Mouse (Mus musculus): ENCODE measurements at regions not wholly inside any gene's neighbourhood (a gene's known extent, or its start where the extent isn't known, plus 50 kb on each side); places are given as distances from the start of the nearest gene placed in this dataset.

DNA sequence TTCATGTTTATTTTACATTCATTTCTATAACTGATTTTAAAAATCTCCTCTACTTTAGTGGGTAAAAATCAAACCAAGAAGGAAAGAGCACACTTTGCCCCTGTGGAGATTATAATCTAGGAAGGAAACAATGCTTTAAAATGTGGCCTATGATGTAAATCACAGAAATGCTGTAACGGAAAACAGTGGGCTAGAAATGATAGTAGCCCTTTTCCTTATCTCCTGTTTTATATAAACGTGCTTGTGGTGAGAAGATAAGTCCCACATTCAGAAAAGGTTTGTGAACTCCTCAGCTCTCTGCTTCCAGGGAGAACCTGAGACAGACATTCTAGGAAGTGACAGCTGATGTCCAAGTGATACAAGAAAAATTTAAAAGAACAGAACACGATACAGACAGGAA, 159.3 kb upstream of the Sesn3 start:
- no peak overlapping the region for H3K9ac ChIP-seq
- no peak overlapping the region for H3K4me3 ChIP-seq (replicated peaks)
- no peak for ATAC-seq (replicated peaks; ENCODE audit: low FRiP score)
- no peaks in the 10 kb centered on the region for H3K9me3 ChIP-seq (replicated peaks)
- H3K27ac ChIP-seq = no peak overlapping the region
- H3K36me3 ChIP-seq = no peaks in the 10 kb centered on the region
- no peaks in the 10 kb centered on the region for H3K4me1 ChIP-seq
- no peaks in the 10 kb centered on the region for H3K27me3 ChIP-seq
- no peak overlapping the region for H3K4me2 ChIP-seq
- WGBS = 55% methylated on average over 3 of the region's 3 CpGs

DNA sequence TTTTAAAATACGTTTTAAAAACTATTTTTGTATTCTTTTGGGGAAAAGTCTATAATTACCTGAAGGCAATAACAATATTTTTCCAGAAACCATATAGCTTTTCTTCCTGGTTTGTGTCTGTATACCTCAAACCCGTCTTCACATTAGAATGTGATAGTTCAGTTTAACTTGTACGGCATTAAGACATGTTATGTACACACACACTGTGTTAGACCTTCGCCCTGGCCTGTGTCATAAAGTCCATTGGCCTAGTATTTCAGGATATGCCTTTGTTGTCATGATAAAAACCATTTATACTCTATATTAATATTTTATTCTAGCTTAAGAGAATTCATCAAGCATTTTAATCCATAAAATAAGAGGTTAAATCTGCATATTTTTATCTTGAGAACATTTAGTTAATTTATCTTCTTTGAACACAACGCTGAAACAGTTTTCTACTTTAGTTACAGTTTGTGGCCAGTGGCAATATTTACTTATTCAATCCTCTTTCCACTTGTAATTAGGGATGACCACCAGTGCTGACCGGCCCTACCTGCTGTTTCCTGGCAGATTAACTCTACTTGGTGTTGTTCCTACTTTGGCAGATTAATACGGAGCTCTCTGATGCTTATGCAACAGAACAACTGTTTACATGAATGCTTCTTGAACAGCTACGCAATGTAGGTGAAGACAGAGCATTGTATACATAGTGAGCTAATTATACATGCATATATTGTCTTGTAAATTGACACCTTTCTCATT, 158.6 kb upstream of the Sesn3 start:
- H3K36me3 ChIP-seq = no peaks in the 10 kb centered on the region
- H3K9ac ChIP-seq = no peak overlapping the region
- no peak overlapping the region for H3K4me3 ChIP-seq (replicated peaks)
- WGBS = 79% methylated on average over 8 of the region's 8 CpGs
- no peak for ATAC-seq (replicated peaks; ENCODE audit: low FRiP score)
- no peaks in the 10 kb centered on the region for H3K4me1 ChIP-seq
- H3K9me3 ChIP-seq (replicated peaks) = no peaks in the 10 kb centered on the region
- H3K4me2 ChIP-seq = no peak overlapping the region
- no peak overlapping the region for H3K27ac ChIP-seq
- H3K27me3 ChIP-seq = no peaks in the 10 kb centered on the region

DNA sequence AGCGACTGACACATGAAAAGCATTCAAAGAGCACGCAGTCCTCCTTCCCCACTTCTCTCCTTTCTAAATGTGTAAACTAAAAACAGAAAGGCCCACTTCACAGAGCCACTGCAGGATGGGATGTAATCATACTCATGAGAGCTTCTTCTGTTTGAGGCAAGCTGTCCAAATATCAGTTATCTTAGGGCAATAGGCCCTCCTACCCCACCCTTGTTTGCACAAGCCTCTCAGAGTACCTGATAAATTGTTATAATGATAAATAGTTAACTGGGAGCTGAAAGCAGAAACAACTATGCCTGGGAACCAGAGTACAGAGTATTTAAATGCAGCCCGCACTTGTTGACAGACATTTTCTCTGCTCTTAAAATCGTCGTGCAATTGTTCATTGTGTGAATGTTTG, 141.5 kb upstream of the Sesn3 start:
- Histone ChIP-seq H3K9me3 (replicated peaks) (0 out of 2 replicates have a peak, but pooled peaks cover 2% of the 10 kb centered on the region), H3K36me3 (no peaks in the 10 kb centered on the region), H3K4me1 (no peaks in the 10 kb centered on the region), H3K4me3 (replicated peaks) (no peak overlapping the region), H3K27me3 (no peaks in the 10 kb centered on the region), H3K27ac (no peak overlapping the region), H3K4me2 (no peak overlapping the region), H3K9ac (no peak overlapping the region)
- WGBS = 81% methylated on average over 5 of the region's 5 CpGs
- no peak for ATAC-seq (replicated peaks; ENCODE audit: low FRiP score)

DNA sequence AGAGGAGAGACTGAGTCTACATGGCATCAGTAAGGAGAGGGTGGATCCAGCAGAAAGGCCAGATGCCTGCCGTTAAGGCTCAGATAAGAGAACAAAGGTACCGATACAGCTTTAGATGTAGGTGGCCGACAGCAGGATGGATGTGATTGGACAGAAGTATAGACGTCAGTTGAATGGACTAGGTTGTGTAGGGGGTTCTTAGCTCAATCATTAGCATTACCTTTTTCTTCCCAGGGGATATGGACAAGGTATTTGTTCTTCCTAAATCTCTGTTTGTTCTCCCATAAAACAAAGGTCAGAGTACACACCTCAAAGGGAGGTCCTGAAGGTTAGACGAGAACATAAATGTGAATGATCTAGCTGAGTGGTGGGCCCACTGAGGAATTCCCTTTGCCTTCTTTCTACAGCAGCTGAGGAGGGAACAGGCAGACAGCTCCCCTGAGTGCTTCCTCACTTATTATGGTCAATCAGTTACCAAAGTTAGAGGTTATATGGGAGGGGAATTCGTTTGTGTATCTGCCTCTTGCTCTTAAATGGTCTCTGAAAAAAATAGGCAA, 139.9 kb upstream of the Sesn3 start:
- no peak overlapping the region for H3K4me3 ChIP-seq (replicated peaks)
- no peaks in the 10 kb centered on the region for H3K36me3 ChIP-seq
- 0 out of 2 replicates have a peak, but pooled peaks cover 2% of the 10 kb centered on the region for H3K9me3 ChIP-seq (replicated peaks)
- ATAC-seq (replicated peaks; ENCODE audit: low FRiP score) = no peak
- no peaks in the 10 kb centered on the region for H3K27me3 ChIP-seq
- no peak overlapping the region for H3K9ac ChIP-seq
- H3K27ac ChIP-seq = no peak overlapping the region
- no peaks in the 10 kb centered on the region for H3K4me1 ChIP-seq
- no peak overlapping the region for H3K4me2 ChIP-seq
- WGBS = 52% methylated on average over 6 of the region's 6 CpGs

DNA sequence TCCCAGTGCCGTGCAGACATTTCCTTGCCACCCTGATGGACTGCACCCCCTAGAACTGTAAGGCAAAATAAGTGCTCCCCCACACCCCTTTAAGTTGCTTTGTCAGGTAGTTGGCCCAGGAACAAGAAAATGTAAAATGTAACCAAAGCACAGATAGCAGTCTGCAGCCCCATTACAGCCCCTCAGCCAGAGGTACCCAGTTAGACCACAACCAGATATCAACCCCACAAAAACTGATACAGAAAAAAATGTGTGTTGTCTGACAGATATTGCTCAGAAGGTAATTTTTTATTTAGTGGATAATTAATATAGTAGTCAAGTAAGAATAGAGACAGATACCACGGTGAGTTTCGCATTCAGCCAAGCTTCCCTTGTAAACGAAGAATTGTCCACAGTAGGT, 133.5 kb upstream of the Sesn3 start:
- Histone ChIP-seq H3K9me3 (replicated peaks) (no peaks in the 10 kb centered on the region), H3K9ac (no peak overlapping the region), H3K27ac (no peak overlapping the region), H3K4me2 (no peak overlapping the region), H3K36me3 (no peaks in the 10 kb centered on the region), H3K4me3 (replicated peaks) (no peak overlapping the region), H3K4me1 (no peaks in the 10 kb centered on the region), H3K27me3 (no peaks in the 10 kb centered on the region)
- ATAC-seq (replicated peaks; ENCODE audit: low FRiP score) = no peak
- 94% methylated on average over 4 of the region's 4 CpGs for WGBS

DNA sequence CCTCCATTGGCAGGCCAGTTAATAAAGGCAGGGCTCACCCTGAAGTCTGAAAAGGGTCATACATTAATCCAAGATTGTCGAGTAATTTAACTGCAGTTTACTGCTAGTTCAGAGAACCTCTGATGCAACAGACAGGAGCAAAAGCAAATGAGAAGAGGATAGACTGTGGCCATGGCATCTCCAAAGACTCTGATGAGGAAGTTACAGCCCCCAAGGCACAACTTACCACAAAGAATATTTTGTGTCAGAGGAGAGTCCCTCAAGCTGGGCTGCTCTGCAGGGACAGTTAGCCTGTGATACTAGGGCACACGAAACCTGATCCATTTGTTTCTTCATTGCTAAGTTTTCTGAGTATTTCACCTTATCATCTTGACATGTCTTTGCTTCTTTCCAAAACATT, 130.9 kb upstream of the Sesn3 start:
- Histone ChIP-seq H3K4me1 (0 out of 2 replicates have a peak, but pooled peaks cover 4% of the 10 kb centered on the region), H3K27me3 (no peaks in the 10 kb centered on the region), H3K9me3 (replicated peaks) (no peaks in the 10 kb centered on the region), H3K36me3 (no peaks in the 10 kb centered on the region), H3K4me2 (no peak overlapping the region), H3K4me3 (replicated peaks) (no peak overlapping the region), H3K9ac (no peak overlapping the region), H3K27ac (no peak overlapping the region)
- ATAC-seq (replicated peaks; ENCODE audit: low FRiP score) = no peak
- WGBS = 44% methylated on average over 2 of the region's 2 CpGs

DNA sequence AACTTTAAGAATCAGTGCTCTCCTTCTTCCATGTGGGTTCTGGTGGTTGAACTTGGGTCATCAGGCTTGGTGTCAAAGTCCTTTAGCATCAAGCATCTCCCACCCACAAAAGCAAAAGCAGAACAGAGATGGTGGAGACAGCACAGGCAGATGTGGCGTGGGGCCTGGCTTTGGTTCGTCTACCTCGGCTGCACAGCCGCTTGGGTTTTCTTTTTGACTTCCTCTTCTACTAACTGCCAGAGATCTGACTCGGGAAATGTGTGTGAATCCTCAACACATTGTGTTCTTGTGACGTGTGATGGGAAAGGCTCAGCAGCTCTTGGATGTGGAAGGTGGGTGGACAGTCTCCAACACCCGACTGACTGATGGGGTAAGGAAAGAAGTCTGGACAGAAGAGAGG, 127.8 kb upstream of the Sesn3 start:
- Histone ChIP-seq H3K4me3 (replicated peaks) (no peak overlapping the region), H3K27ac (no peak overlapping the region), H3K9me3 (replicated peaks) (no peaks in the 10 kb centered on the region), H3K27me3 (no peaks in the 10 kb centered on the region), H3K4me1 (0 out of 2 replicates have a peak, but pooled peaks cover 4% of the 10 kb centered on the region), H3K4me2 (no peak overlapping the region), H3K36me3 (no peaks in the 10 kb centered on the region), H3K9ac (no peak overlapping the region)
- no peak for ATAC-seq (replicated peaks; ENCODE audit: low FRiP score)
- WGBS = 83% methylated on average over 7 of the region's 7 CpGs

DNA sequence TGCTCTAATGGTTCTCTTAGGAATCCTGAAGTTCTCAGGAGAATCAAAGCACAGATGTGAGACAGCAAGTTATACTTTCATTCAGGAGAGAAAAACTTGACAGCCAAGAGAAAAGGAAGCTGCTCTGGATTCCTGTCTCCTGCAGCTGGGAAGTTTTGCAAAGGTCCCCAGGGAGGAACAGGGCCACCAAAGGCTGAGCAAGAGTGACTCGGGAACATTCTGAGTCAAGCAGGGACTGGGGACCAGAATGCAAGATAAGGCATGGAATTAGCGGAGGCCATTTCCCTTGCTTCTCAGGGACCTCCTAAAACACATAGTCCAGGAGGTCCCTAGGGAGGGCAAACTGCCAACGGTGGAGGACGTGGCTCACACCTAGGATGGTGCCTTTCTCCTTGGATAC, 127.1 kb upstream of the Sesn3 start:
- Histone ChIP-seq H3K4me3 (replicated peaks) (no peak overlapping the region), H3K27ac (no peak overlapping the region), H3K27me3 (no peaks in the 10 kb centered on the region), H3K36me3 (no peaks in the 10 kb centered on the region), H3K9me3 (replicated peaks) (no peaks in the 10 kb centered on the region), H3K4me1 (0 out of 2 replicates have a peak, but pooled peaks cover 4% of the 10 kb centered on the region), H3K9ac (no peak overlapping the region), H3K4me2 (no peak overlapping the region)
- WGBS = 46% methylated on average over 4 of the region's 4 CpGs
- ATAC-seq (replicated peaks; ENCODE audit: low FRiP score) = no peak

DNA sequence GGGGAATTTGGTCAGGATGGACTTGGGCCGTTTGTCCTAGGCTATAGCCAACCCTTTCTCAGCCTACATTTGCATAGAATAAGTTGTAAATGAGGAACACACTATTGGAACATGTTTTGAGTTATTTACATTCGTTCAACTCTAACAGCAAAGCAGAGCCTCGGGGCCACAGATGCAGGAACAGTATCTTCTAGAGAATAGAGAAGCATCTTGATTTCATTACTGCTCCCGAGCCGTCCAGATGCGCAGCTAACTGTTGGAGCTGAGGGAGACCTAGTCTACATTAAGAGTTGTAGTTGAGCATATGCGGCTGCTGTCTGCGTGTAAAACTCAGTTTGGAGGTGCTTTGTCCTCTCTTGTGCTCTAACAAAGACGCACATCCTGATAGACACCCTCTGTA, 124.6 kb upstream of the Sesn3 start:
- H3K9ac ChIP-seq = no peak overlapping the region
- no peaks in the 10 kb centered on the region for H3K36me3 ChIP-seq
- 86% methylated on average over 9 of the region's 9 CpGs for WGBS
- no peak for ATAC-seq (replicated peaks; ENCODE audit: low FRiP score)
- no peaks in the 10 kb centered on the region for H3K27me3 ChIP-seq
- H3K4me1 ChIP-seq = 0 out of 2 replicates have a peak, but pooled peaks cover 4% of the 10 kb centered on the region
- H3K9me3 ChIP-seq (replicated peaks) = no peaks in the 10 kb centered on the region
- no peak overlapping the region for H3K27ac ChIP-seq
- H3K4me2 ChIP-seq = no peak overlapping the region
- H3K4me3 ChIP-seq (replicated peaks) = no peak overlapping the region

DNA sequence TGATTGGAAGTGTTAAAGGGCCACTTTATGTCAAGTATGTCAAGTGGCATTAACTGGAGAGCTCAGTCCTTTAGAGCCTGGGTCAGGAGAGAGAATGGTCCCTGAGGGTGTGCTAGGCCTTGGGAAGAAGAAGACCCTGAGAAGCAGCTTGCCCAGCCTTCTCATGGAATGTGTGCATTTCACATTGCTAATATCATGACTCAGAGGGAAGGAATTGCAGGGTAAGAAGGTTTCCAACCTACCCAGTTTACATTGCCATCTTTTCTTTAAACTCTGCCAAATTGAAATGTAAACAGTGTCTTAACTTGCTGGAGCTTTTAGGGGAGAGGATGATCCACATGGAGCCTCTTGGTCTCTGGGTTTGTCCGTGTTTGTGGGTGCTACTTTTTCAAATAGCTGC, 117.9 kb upstream of the Sesn3 start:
- H3K4me1 ChIP-seq = peaks cover 14% of the 10 kb centered on the region
- no peak overlapping the region for H3K9ac ChIP-seq
- no peaks in the 10 kb centered on the region for H3K36me3 ChIP-seq
- no peak overlapping the region for H3K4me2 ChIP-seq
- 78% methylated on average over 1 of the region's 1 CpGs for WGBS
- no peak for ATAC-seq (replicated peaks; ENCODE audit: low FRiP score)
- no peaks in the 10 kb centered on the region for H3K27me3 ChIP-seq
- no peak overlapping the region for H3K27ac ChIP-seq
- no peak overlapping the region for H3K4me3 ChIP-seq (replicated peaks)
- no peaks in the 10 kb centered on the region for H3K9me3 ChIP-seq (replicated peaks)

DNA sequence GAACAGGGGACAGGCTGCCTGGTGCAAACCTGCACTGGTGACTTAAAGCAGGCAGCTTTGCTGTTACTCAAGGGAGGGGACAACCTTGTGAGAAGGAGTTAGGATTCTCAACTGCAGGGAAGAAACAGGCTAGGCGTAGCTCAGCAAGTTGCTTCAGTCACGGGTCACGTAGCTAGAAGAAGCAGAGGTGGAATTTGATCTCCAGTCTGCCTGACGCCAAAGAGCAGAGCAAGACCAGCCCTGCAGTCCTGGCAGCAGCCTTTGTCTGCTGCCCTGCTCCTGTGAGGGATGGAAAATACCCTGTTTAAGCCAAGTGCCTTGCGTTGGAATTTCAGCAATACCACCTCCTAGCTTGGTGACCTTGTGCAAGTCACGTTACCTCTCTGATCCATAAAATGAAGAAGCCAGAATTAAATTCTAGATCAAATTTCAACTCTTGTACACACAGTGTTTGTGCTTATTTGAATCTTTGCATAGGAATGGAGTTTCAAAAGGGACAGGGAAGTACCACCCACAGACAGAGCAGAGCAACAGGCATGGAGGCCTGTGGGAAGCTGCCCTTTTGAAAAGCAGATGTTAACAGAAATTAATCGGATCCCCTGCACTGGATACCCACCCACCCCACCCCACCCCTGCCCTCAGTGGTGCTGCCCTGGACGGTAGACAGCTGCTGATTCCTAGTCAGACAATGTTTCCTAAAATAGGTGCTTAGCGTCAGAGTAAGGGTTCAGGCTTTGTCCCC, 116.6 kb upstream of the Sesn3 start:
- peak; percentile 96 for ATAC-seq (replicated peaks; ENCODE audit: low FRiP score)
- H3K4me2 ChIP-seq = no peak overlapping the region
- no peaks in the 10 kb centered on the region for H3K27me3 ChIP-seq
- peaks cover 14% of the 10 kb centered on the region for H3K4me1 ChIP-seq
- H3K9me3 ChIP-seq (replicated peaks) = no peaks in the 10 kb centered on the region
- no peaks in the 10 kb centered on the region for H3K36me3 ChIP-seq
- H3K9ac ChIP-seq = no peak overlapping the region
- no peak overlapping the region for H3K4me3 ChIP-seq (replicated peaks)
- 27% methylated on average over 9 of the region's 9 CpGs for WGBS
- H3K27ac ChIP-seq = peak overlapping the region; percentile 76

DNA sequence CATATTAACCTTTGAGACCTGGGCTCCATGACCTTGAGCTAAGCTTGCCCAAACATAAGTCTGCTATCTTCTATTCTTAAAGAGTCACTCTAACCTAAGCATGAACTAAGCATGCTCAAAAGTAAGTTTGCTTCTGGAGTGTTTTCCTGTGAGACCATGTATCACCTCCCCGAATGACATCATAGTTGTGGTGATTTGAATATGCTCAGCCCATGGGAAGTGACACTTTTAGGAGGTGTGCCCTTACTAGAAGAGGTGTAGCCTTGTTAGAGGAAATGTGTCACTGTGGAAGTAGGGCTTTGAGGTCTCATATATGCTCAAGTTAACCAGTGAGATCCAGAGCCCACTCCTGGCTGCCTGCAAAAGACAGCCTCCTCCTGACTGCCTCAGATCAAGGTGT, 114.7 kb upstream of the Sesn3 start:
- no peak for ATAC-seq (replicated peaks; ENCODE audit: low FRiP score)
- H3K9ac ChIP-seq = no peak overlapping the region
- WGBS = 92% methylated on average over 1 of the region's 1 CpGs
- peaks cover 14% of the 10 kb centered on the region for H3K4me1 ChIP-seq
- H3K27ac ChIP-seq = no peak overlapping the region
- no peak overlapping the region for H3K4me2 ChIP-seq
- H3K9me3 ChIP-seq (replicated peaks) = no peaks in the 10 kb centered on the region
- no peak overlapping the region for H3K4me3 ChIP-seq (replicated peaks)
- no peaks in the 10 kb centered on the region for H3K27me3 ChIP-seq
- H3K36me3 ChIP-seq = no peaks in the 10 kb centered on the region

Data from kidney, embryonic 15.5 days (tissue).